Mouse (Mus musculus) ES-Bruce4 (cell line): ENCODE results near the gene Dzip3.

Experiments used
- CTCF ChIP-seq: IDR thresholded peaks from one replicate; pipeline ENCODE4 v1.8.1; 2011; ENCODE audit warnings: low read depth, low read length
- EP300 ChIP-seq: IDR thresholded peaks from 2 replicates; pipeline ENCODE4 v1.6.1; 2011; ENCODE audit warnings: low read depth, low read length; ENCODE audit not compliant: insufficient read depth

GRCm38 (mm10) chr16:49004151-49004550 lies 10.2 kb upstream of the Dzip3 start:
- no peak for TF ChIP-seq EP300
- TF ChIP-seq CTCF = no peak
